Mouse (Mus musculus) liver, embryonic 13.5 days (tissue): ENCODE data around the gene Dock9. TPM values are rescaled to one million over a fixed set of nuclear protein-coding genes. Genes with fewer than 3 reads are reported as not detected.

Experiments
- ATAC-seq: fragments of 200-750 bp; cut with Nextera tagmentation; 2 replicates; pipeline ENCODE4 v1.8.0; 2017; ENCODE audit warnings: low read depth, mild to moderate bottlenecking, moderate number of reproducible peaks, moderate library complexity
- DNase-seq: peaks from one replicate; pipeline ENCODE4 v3.0.0; 2022
- H3K27ac ChIP-seq: fragments of 300-500 bp; sonication (generic); 2 replicates; pipeline ENCODE4 v1.5.1; 2015; ENCODE audit warnings: moderate library complexity, mild to moderate bottlenecking, inconsistent platforms
- H3K27me3 ChIP-seq: fragments of 300-500 bp; sonication (generic); 2 replicates; pipeline ENCODE4 v1.6.1; 2015; ENCODE audit warnings: mild to moderate bottlenecking, inconsistent platforms
- H3K36me3 ChIP-seq: fragments of 300-500 bp; sonication (generic); 2 replicates; pipeline ENCODE4 v1.6.1; 2015; ENCODE audit warnings: mild to moderate bottlenecking, inconsistent platforms
- H3K4me1 ChIP-seq: fragments of 300-500 bp; sonication (generic); replicated peaks from 2 replicates; pipeline ENCODE4 v1.6.1; 2015; ENCODE audit warnings: inconsistent platforms
- H3K4me2 ChIP-seq: fragments of 300-500 bp; sonication (generic); 2 replicates; pipeline ENCODE4 v1.6.1; 2015; ENCODE audit warnings: inconsistent platforms, mild to moderate bottlenecking, moderate library complexity
- H3K4me3 ChIP-seq: fragments of 300-500 bp; sonication (generic); replicated peaks from 2 replicates; pipeline ENCODE4 v1.5.1; 2015; ENCODE audit warnings: mild to moderate bottlenecking, inconsistent platforms
- H3K9ac ChIP-seq: fragments of 300-500 bp; sonication (generic); 2 replicates; pipeline ENCODE4 v1.6.1; 2015; ENCODE audit warnings: mild to moderate bottlenecking, inconsistent platforms
- H3K9me3 ChIP-seq: fragments of 300-500 bp; sonication (generic); replicated peaks from 2 replicates; pipeline ENCODE4 v1.6.1; 2016; ENCODE audit warnings: inconsistent platforms
- WGBS: fragments of 180-500 bp; shearing (Covaris S2); methylation state at CpG from one replicate; pipeline ENCODE4 v1.1.7; 2015; ENCODE audit not compliant: insufficient replicate concordance; 5-methylcytosine and 5-hydroxymethylcytosine counted together
- polyA plus RNA-seq: library from polyadenylated mRNA; unstranded; fragments of >200 nt; fragmentation: Nextera tagmentation; extraction: Ambion mirVana; gene quantifications from 2 replicates; pipeline ENCODE4 v1.2.1, GENCODE M21; 2015

Dock9 gene
- polyA plus RNA-seq, 1 experiment from 2014 or later: 0.99 TPM

DNA sequence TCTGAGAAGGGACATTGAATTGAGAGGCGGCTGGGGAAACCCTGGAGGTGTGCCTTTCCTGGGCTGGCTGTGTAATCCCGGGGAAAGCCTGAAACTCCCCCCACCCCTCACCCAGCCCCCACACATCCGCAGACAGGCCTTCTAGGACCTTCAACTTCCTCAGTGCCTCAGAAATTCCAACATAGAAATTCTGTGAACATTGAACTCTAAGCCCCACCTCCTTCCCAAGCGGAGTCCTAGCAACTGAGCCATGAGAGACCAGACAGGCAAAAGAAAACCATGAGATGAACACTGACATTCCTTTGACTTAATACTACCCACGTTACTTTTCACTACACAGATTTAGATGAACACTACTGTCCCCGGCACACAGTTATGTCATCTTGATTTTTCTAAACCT lies 122.1 kb downstream of the Dock9 start:
- no peaks in the 10 kb centered on the region for H3K36me3 ChIP-seq
- H3K4me3 ChIP-seq: no peak overlapping the region
- DNase-seq (no peak), ATAC-seq (no peak)
- no peak overlapping the region for H3K9ac ChIP-seq
- H3K9me3 ChIP-seq: no peaks in the 10 kb centered on the region
- H3K27me3 ChIP-seq: no peaks in the 10 kb centered on the region
- no peak overlapping the region for H3K4me2 ChIP-seq
- no peaks in the 10 kb centered on the region; the same call in 1 of the 2 replicates for H3K4me1 ChIP-seq
- no peak overlapping the region for H3K27ac ChIP-seq
- 46% methylated on average over 6 of the region's 6 CpGs for WGBS

DNA sequence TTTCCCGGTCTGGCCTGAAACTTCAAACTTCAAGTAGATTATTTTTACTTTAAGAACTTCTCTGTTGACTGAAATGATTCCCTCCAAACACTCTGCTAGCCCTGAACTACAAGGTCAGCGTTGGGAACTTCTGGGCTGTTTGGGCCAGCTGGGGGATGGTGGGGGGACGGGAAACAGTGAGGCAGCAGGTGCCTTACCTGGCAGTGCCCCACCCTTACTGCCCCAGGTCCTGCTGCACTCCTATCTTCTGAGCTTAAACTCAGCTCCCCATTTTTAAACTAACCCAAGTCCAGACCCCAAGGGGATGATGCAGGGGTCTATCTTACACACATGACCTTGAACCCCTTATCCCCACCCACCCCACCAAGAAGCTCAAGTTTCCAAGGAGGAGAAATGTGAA lies 122.5 kb downstream of the Dock9 start:
- H3K27ac ChIP-seq: no peak overlapping the region
- H3K4me2 ChIP-seq: no peak overlapping the region
- no peaks in the 10 kb centered on the region for H3K9me3 ChIP-seq
- H3K4me3 ChIP-seq: no peak overlapping the region
- no peaks in the 10 kb centered on the region for H3K27me3 ChIP-seq
- H3K4me1 ChIP-seq: no peaks in the 10 kb centered on the region; the same call in 1 of the 2 replicates
- ATAC-seq: no peak
- WGBS: 53% methylated on average over 3 of the region's 3 CpGs
- DNase-seq: no peak
- H3K36me3 ChIP-seq: no peaks in the 10 kb centered on the region
- no peak overlapping the region for H3K9ac ChIP-seq

DNA sequence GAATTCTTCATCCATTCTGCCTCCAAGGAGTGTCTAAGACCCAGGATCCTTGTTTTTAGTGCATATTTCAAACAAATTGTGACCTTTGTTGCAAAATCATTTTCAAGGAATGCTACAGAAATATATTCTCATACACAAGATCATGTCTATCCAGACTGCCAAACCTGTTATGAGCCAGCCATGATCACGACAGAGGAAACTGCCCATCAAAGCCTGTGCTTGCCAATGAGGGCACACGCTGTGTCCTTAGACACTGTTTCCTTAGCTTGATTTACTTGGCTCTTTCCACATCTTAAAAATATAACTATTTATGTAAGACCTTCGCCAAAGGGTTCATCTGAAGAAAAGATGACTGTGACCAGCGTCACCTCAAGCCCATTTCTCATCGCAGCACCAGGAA lies 127.6 kb downstream of the Dock9 start:
- Histone ChIP-seq H3K4me1 (no peaks in the 10 kb centered on the region), H3K4me3 (no peak overlapping the region), H3K9me3 (no peaks in the 10 kb centered on the region), H3K36me3 (no peaks in the 10 kb centered on the region), H3K27me3 (no peaks in the 10 kb centered on the region), H3K4me2 (no peak overlapping the region), H3K27ac (no peak overlapping the region), H3K9ac (no peak overlapping the region)
- 71% methylated on average over 5 of the region's 5 CpGs for WGBS
- DNase-seq (no peak), ATAC-seq (no peak)

DNA sequence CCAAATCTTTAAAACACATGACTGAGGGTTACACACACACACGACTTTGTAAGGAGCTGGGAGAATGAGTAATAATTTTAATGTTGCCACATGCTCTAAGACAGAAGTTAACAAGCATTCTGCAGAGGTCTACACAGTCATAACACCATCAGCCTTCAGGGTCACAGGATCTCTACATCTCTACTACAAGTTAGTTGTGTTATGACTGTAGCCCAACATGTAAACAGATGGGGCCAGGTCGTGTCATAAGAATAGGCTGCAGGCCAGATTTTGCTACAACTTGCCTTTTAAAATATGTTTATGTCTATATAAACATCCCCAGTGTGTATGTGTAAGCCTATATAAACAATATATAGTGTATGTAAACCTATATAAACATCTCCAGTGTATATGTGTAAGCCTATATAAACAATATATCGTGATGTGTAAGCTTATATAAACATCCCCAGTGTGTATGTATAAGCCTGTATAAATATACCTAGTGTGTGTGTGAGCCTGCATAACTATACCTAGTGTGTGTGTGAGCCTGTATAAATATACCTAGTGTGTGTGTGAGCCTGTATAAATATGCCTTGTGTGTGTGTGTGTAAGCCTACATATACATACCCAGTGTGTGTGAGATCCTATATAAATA lies 130.9 kb downstream of the Dock9 start:
- H3K36me3 ChIP-seq: no peaks in the 10 kb centered on the region
- no peaks in the 10 kb centered on the region for H3K4me1 ChIP-seq
- no peak for DNase-seq
- no peaks in the 10 kb centered on the region for H3K27me3 ChIP-seq
- WGBS: 63% methylated on average over 3 of the region's 3 CpGs
- H3K9me3 ChIP-seq: no peaks in the 10 kb centered on the region
- no peak overlapping the region for H3K9ac ChIP-seq
- no peak overlapping the region for H3K4me2 ChIP-seq
- H3K27ac ChIP-seq: no peak overlapping the region
- no peak for ATAC-seq
- no peak overlapping the region for H3K4me3 ChIP-seq

DNA sequence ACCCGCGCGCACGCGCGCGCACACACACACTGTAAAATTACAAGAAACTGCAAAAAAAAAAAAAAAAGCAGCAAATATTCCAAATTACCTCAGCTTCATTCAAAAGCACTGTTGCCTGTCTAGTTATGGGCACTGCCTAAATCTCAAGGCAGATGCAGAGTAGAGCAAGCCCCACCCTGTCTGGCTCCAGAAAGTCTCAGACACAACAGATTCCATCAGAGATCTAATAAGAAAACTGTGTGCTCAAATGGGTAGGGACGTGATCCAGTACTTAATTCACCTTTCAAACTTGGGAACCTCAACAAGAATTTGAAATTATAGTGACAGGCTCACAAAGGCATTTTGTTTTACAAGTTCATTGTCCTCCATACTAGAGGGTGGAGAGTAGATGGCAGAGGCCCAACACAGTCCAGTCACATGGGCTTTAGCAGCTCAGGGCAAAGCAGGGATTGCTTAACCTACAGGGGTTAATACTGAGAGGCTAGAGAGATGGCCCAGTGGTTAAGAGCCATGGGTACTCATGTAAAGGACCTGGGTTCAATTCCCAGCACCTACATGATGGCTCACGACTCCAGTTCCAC lies 131.9 kb downstream of the Dock9 start:
- Histone ChIP-seq H3K27me3 (no peaks in the 10 kb centered on the region), H3K9me3 (no peaks in the 10 kb centered on the region), H3K27ac (no peak overlapping the region), H3K4me2 (no peak overlapping the region), H3K36me3 (no peaks in the 10 kb centered on the region), H3K4me1 (0 out of 2 replicates have a peak, but pooled peaks cover 2% of the 10 kb centered on the region), H3K9ac (no peak overlapping the region), H3K4me3 (no peak overlapping the region)
- ATAC-seq (no peak), DNase-seq (no peak)
- WGBS: 93% methylated on average over 9 of the region's 9 CpGs

DNA sequence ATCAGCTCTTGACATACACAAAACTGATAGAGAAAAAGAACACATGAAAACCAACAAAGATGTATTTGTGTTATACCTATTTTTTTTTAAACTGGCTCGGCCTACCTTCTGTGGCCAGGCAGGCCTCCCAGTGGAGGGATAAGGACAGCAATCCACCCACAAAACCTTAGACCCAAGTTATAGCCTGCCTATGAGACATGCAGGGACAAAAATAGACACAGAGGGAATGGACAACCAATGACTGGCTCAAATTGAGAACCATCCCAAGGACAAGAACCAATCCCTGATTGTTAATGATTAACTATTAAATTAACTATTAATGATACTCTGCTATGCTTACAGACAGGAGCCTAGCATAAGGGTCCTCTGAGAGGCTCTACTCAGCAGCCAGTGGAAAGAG lies 133.7 kb downstream of the Dock9 start:
- H3K27ac ChIP-seq: no peak overlapping the region
- no peak overlapping the region for H3K9ac ChIP-seq
- DNase-seq (no peak), ATAC-seq (no peak)
- H3K36me3 ChIP-seq: no peaks in the 10 kb centered on the region
- H3K27me3 ChIP-seq: no peaks in the 10 kb centered on the region
- H3K4me2 ChIP-seq: no peak overlapping the region
- H3K4me3 ChIP-seq: no peak overlapping the region
- H3K9me3 ChIP-seq: no peaks in the 10 kb centered on the region
- 0 out of 2 replicates have a peak, but pooled peaks cover 2% of the 10 kb centered on the region for H3K4me1 ChIP-seq
- 73% methylated on average over 1 of the region's 1 CpGs for WGBS

DNA sequence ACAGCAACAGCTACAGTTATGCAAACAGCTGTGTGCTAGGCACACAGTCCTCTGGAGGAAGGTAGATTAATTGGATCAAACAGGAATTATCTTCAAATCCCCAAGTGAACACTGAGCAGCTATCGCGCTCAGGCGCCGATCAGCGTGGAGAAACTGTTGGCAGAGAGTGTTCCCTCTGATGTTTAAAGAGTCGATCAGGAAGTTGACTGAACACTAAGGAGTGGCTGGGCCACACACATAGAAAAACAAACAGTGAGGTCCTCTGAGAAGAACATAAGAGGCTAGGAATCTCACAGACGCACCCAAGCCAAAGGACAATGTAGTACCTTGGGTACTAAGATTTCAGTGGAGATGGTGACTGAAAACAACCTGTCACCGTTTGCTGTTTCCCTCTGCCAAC lies 136.7 kb downstream of the Dock9 start:
- WGBS: 63% methylated on average over 8 of the region's 8 CpGs
- H3K27ac ChIP-seq: no peak overlapping the region
- no peak for ATAC-seq

DNA sequence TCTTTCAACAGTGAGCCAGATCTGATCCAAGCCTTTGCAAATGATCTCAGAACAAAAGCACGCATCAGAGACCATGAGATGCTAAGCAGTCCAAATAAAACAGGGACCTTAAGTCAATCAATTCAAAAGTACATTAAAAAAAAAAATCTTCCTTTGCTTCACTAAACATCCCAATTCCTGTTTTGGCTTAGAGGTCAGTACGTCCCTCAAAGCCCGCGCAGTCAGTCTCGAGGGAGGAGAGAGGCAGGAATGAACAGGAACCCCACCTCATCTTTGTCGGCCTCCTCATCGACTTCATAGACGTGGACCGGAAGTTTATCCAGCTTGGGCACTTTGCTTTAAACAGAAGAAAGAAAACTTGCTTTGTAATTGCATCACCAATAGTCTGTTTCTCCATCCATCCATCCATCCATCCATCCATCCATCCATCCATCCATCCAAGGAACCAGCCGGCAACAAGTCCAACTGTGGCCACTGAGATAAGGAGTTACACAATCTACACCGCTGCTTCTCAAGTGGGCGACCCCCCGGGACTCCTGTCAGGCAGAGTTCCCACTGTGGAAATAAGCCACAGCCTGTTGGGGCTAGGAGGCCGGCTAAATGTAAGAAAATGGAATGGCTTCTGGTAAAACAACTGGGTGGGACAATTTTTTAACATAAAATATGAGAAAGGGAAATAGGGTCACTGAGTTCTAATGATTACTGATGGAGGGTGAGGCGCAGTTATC lies 137.3 kb downstream of the Dock9 start:
- Histone ChIP-seq H3K27ac (no peak overlapping the region), H3K9me3 (no peaks in the 10 kb centered on the region), H3K9ac (no peak overlapping the region), H3K36me3 (no peaks in the 10 kb centered on the region), H3K4me1 (0 out of 2 replicates have a peak, but pooled peaks cover 2% of the 10 kb centered on the region), H3K4me3 (no peak overlapping the region), H3K27me3 (no peaks in the 10 kb centered on the region), H3K4me2 (no peak overlapping the region)
- ATAC-seq: no peak
- 68% methylated on average over 15 of the region's 15 CpGs for WGBS
- DNase-seq: no peak

More for the DNA sequence above, 136.7 kb downstream of the Dock9 start:
- H3K4me3 ChIP-seq: no peak overlapping the region
- no peaks in the 10 kb centered on the region for H3K36me3 ChIP-seq
- no peak for DNase-seq
- 0 out of 2 replicates have a peak, but pooled peaks cover 2% of the 10 kb centered on the region for H3K4me1 ChIP-seq
- H3K4me2 ChIP-seq: no peak overlapping the region
- H3K9ac ChIP-seq: no peak overlapping the region
- no peaks in the 10 kb centered on the region for H3K9me3 ChIP-seq
- H3K27me3 ChIP-seq: no peaks in the 10 kb centered on the region

DNA sequence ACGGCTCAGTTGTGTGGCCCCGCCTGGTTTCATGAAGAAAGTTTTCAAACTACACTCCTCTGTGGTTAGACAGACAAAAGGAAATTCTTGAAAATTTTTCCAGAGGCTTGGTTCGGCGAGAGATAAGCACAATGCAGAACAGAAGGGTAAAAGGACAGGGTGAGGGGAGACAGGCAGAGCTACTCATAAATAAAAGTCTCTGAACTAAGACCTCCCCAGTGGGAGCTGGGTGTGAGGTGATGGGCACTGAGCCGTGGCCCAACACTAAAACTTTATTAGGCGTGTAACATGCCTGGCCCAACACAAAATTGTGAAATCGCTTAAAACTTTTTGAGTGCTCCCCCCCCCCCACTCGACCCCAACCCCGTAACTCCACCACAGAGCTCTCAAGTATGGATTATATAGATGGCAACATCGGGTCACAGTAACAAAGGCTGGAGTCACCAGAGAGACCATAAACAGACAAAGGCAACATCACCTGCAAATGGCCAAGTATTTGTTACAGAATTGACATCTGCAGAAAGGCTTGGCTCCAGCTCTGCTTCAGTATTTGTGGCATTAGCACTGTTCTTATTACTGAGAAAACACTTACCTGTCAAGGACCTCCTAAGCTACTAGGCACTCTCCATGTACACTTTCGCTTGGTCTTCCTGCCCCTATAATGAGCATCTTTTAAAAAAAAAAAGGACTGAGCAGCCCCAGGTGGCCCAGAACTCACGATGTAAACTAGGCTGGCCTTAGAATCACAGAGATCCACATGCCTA lies 138.4 kb downstream of the Dock9 start:
- DNase-seq: no peak
- no peak overlapping the region for H3K27ac ChIP-seq
- no peak for ATAC-seq
- no peaks in the 10 kb centered on the region for H3K36me3 ChIP-seq
- H3K9ac ChIP-seq: no peak overlapping the region
- H3K9me3 ChIP-seq: no peaks in the 10 kb centered on the region
- H3K4me2 ChIP-seq: no peak overlapping the region
- H3K4me3 ChIP-seq: no peak overlapping the region
- H3K4me1 ChIP-seq: 0 out of 2 replicates have a peak, but pooled peaks cover 2% of the 10 kb centered on the region
- WGBS: 56% methylated on average over 12 of the region's 12 CpGs
- no peaks in the 10 kb centered on the region for H3K27me3 ChIP-seq

DNA sequence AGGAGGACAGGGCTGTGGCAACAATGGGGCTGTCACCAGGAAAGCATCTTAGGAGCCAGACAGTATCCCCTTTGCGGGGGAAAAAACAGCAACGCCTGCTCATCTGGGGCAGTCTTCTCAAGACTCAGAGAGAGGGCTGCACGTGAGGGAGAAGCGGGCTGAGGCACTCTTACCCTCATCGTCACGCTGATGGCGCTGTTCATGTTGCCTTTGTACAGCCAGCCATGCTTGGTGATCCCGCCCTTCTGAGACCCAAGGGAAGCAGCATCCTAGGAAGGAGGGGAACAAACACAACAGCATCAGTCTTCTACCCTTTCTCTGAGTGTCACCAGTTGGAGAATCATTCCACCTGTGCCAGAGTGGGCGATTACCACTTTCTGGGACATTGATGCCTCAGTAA lies 139.1 kb downstream of the Dock9 start:
- H3K4me3 ChIP-seq: no peak overlapping the region
- 84% methylated on average over 9 of the region's 9 CpGs for WGBS

DNA sequence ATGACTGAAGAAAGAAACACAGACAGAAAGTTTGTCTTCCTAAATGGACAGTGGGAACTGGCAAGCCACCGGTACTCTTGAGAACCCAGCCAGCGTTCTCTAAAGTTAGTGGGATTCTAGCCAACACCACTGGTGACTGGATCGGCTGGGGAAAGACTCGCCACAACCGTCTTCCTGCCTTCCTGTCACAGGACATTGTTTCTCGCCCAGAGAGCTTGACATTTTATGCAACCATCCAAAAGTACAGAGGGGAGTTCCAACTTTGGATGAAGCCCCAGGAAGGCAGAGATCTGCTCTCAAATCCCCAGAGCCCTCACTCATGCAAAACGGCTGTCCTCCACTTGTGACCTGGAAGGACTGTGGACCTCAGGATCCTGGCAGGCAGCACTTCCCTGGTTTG lies 140.0 kb downstream of the Dock9 start:
- no peaks in the 10 kb centered on the region for H3K36me3 ChIP-seq
- DNase-seq (no peak), ATAC-seq (no peak)
- H3K27ac ChIP-seq: no peak overlapping the region
- H3K4me3 ChIP-seq: no peak overlapping the region
- H3K4me2 ChIP-seq: no peak overlapping the region
- H3K27me3 ChIP-seq: no peaks in the 10 kb centered on the region
- 47% methylated on average over 7 of the region's 7 CpGs for WGBS
- H3K9ac ChIP-seq: no peak overlapping the region
- 0 out of 2 replicates have a peak, but pooled peaks cover 2% of the 10 kb centered on the region for H3K4me1 ChIP-seq
- H3K9me3 ChIP-seq: no peaks in the 10 kb centered on the region

More for the DNA sequence above, 139.1 kb downstream of the Dock9 start:
- Histone ChIP-seq H3K9ac (no peak overlapping the region), H3K36me3 (no peaks in the 10 kb centered on the region), H3K4me2 (no peak overlapping the region), H3K27me3 (no peaks in the 10 kb centered on the region), H3K4me1 (0 out of 2 replicates have a peak, but pooled peaks cover 2% of the 10 kb centered on the region), H3K9me3 (no peaks in the 10 kb centered on the region), H3K27ac (no peak overlapping the region)
- no peak for DNase-seq
- no peak for ATAC-seq
